8 mouse cellular contexts compared by ENCODE assay signal in the genomic region with DNA sequence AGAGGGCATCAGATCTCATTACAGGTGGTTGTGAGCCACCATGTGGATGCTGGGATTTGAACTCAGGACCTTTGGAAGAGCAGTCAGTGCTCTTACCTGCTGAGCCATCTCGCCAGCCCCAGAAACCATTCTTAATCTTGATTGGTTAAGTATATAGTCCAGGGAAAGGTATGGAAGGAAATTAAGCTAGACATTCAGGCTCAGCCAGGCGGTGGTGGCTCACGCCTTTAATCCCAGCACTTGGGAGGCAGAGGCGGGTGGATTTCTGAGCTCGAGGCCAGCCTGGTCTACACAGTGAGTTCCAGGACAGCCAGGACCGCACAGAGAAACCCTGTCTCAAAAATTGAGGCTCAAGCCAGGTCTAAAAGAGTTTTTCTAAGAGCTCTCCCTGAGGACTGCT. TPM values are rescaled to one million over a fixed set of nuclear protein-coding genes. Genes with fewer than 3 reads are reported as not detected.
DNase-seq lines count a peak whose midpoint lies in the region; ATAC-seq and TF ChIP-seq lines count a peak whose summit lies in the region.
"Not testable (repeated sequence)": the region's sequence is repeated elsewhere in the genome, so short reads cannot be mapped to it uniquely, and the experiment has no call there.

A gene (plus strand): TSS at position 301 of the 400 bp plus-strand sequence.

- not testable (repeated sequence) for DNase-seq in gastrocnemius, adult 18-20 months (ENCODE audit: low spot score); heart, postnatal 0 days (ENCODE audit: low spot score); kidney, adult 2 months; left cerebral cortex, postnatal 4 days

- not testable (repeated sequence) for TF ChIP-seq POLR2A in ES-Bruce4 (IDR thresholded peaks at IDR 0.05; ENCODE audit: insufficient read depth, low read length); cortical plate, adult 2 months (IDR thresholded peaks at IDR 0.05; ENCODE audit: extremely low read depth, insufficient read depth, low read length); kidney, adult 2 months (IDR thresholded peaks at IDR 0.05; ENCODE audit: low read depth, low read length)

- not testable (repeated sequence) for H3K36me3 ChIP-seq in ES-Bruce4 (ENCODE audit: control insufficient read depth, insufficient read depth, low read length, poor library complexity, severe bottlenecking); heart, postnatal 0 days (replicated peaks; ENCODE audit: control insufficient read depth, insufficient read depth, low read length); kidney, adult 2 months (ENCODE audit: control insufficient read depth, insufficient read depth, low read length); macrophage (ENCODE audit: inconsistent target)

- H3K4me1 ChIP-seq in ES-Bruce4 (ENCODE audit: control insufficient read depth, insufficient read depth, low read length); cortical plate, adult 2 months (ENCODE audit: control insufficient read depth, insufficient read depth, low read length); heart, postnatal 0 days (ENCODE audit: control insufficient read depth, insufficient read depth); kidney, adult 2 months (ENCODE audit: control insufficient read depth, insufficient read depth, low read length): not testable (repeated sequence)

- intact Hi-C loops in left cerebral cortex, postnatal 4 days (cut with DNase I), result not testable (repeated sequence)

- not testable (repeated sequence) for H3K79me2 ChIP-seq in macrophage (ENCODE audit: inconsistent target)

- not testable (repeated sequence) for H3K27ac ChIP-seq in ES-Bruce4 (ENCODE audit: insufficient read depth, low read length); cortical plate, adult 2 months (ENCODE audit: insufficient read depth, low read length); heart, postnatal 0 days (ENCODE audit: low read depth); kidney, adult 2 months (ENCODE audit: insufficient read depth, low read depth, low read length); macrophage

- TF ChIP-seq EP300 in ES-Bruce4 (IDR thresholded peaks at IDR 0.05; ENCODE audit: insufficient read depth, low read depth, low read length); heart, postnatal 0 days (IDR thresholded peaks at IDR 0.05; ENCODE audit: low read depth): not testable (repeated sequence)

- not testable (repeated sequence) for TF ChIP-seq CTCF in ES-Bruce4 (IDR thresholded peaks at IDR 0.05; ENCODE audit: low read depth, low read length); cortical plate, adult 2 months (IDR thresholded peaks at IDR 0.05; ENCODE audit: extremely low read depth, insufficient read depth, low read length); heart, postnatal 0 days (IDR thresholded peaks at IDR 0.05; ENCODE audit: low read depth); kidney, adult 2 months (conservative IDR thresholded peaks at IDR 0.05; ENCODE audit: insufficient read depth, insufficient read length, low read depth, low read length)

- not testable (repeated sequence) for H3K9ac ChIP-seq in ES-Bruce4 (ENCODE audit: low read depth, poor library complexity, severe bottlenecking); heart, postnatal 0 days (replicated peaks; ENCODE audit: low read depth, low read length)

- not testable (repeated sequence) for H3K9me3 ChIP-seq in ES-Bruce4 (replicated peaks; ENCODE audit: control insufficient read depth, insufficient read depth, low read length, poor library complexity, severe bottlenecking); heart, postnatal 0 days (replicated peaks; ENCODE audit: control insufficient read depth, low read length)

- not testable (repeated sequence) for ATAC-seq in heart, postnatal 0 days (ENCODE audit: insufficient read depth, low read depth); neutrophil, adult 5-6 weeks (ENCODE audit: extremely low read depth, insufficient number of reproducible peaks, low FRiP score, poor library complexity, severe bottlenecking)

- not testable (repeated sequence) for H3K4me3 ChIP-seq in ES-Bruce4 (ENCODE audit: low read depth, low read length); cortical plate, adult 2 months (ENCODE audit: insufficient read depth, low read length); heart, postnatal 0 days (ENCODE audit: low read depth, low read length); kidney, adult 2 months (ENCODE audit: insufficient read depth, low read depth, low read length); macrophage (ENCODE audit: inconsistent target)

- not testable (repeated sequence) for H3K4me2 ChIP-seq in heart, postnatal 0 days (ENCODE audit: low read depth, low read length)

- WGBS in heart, postnatal 0 days, result 86% methylated on average over 3 of the region's 6 CpGs
- over 99% methylated on average over 5 of the region's 6 CpGs for WGBS in kidney, adult 2 months
- WGBS in macrophage (ENCODE audit: missing documents), result 91% methylated on average over 3 of the region's 6 CpGs

- not testable (repeated sequence) for H3K27me3 ChIP-seq in ES-Bruce4 (ENCODE audit: control insufficient read depth, insufficient read depth, low read length, poor library complexity, severe bottlenecking); heart, postnatal 0 days (ENCODE audit: control insufficient read depth, insufficient read depth, low read length); kidney, adult 2 months (replicated peaks; ENCODE audit: control insufficient read depth, insufficient read depth, low read length)

RNA-seq across cellular contexts. Expression of the gene that starts here (rescaled TPM):
- 462 and 483 TPM in 2 replicates for polyA plus RNA-seq in ES-Bruce4 (2011; ENCODE audit: insufficient read depth, insufficient read length, low read depth, missing spikeins)
- 157 and 158 TPM in 2 replicates for polyA plus RNA-seq in cortical plate, adult 2 months (2012; rRNA removed)
- 100 to 1,000 TPM; 426 to 438 TPM for total RNA-seq in gastrocnemius, adult 18-20 months (2021)
- 296 and 335 TPM in 2 replicates for total RNA-seq in heart, postnatal 0 days (2014; rRNA removed; ENCODE audit: low replicate concordance)
- 69.5 and 74.6 TPM in 2 replicates for polyA plus RNA-seq in heart, postnatal 0 days (2015; fragmentation: Nextera tagmentation; extraction: Ambion mirVana)
- 262 and 316 TPM in 2 replicates for polyA plus RNA-seq in kidney, adult 2 months (2012; rRNA removed)
- total RNA-seq in left cerebral cortex, postnatal 4 days (2021), result 100 to 1,000 TPM; 362 to 378 TPM
- 1,000 to 10,000 TPM in 1 of 26 experiments, 100 to 1,000 TPM in 25; 305 to 1,018 (median 385) TPM for total RNA-seq in macrophage (2018; cell fraction: chromatin; rRNA removed)
- total RNA-seq in macrophage (2018; cell fraction: cytosol; rRNA removed), result 100 to 1,000 TPM; 102 to 196 (median 161) TPM
- total RNA-seq in macrophage (2018; cell fraction: nucleus; rRNA removed), result 100 to 1,000 TPM; 189 to 333 (median 233) TPM
- polyA plus RNA-seq in macrophage (2018), result 125 to 210 TPM (median 165 TPM) in 3 replicates
- 148 and 172 TPM in 2 replicates for total RNA-seq in neutrophil, adult 5-6 weeks (2017)
